Mouse (Mus musculus): ENCODE data around the gene Fsip1.
"Not testable (repeated sequence)": the region's sequence is repeated elsewhere in the genome, so short reads cannot be mapped to it uniquely, and the experiment has no call there.

Fsip1 gene

DNA sequence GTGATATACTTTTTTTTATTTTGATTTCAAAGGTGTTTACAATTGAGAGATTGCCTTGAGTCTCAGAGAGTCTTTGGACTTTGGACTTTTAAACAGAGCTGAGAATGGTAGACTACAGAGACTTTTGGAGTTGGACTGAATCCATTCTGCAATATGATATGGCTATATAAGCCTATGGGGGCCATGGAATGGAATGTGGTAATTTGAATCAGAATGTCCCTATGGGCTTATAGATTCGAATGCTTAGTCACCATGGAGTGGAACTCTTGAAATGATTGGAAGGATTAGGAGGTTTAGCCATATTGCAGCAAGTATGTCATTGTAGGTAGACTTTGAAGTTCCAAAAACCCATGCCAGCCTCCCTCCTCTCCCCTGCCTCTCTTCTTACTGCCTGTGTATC lies 88.5 kb downstream of the Fsip1 start:
- no peak for DNase-seq

DNA sequence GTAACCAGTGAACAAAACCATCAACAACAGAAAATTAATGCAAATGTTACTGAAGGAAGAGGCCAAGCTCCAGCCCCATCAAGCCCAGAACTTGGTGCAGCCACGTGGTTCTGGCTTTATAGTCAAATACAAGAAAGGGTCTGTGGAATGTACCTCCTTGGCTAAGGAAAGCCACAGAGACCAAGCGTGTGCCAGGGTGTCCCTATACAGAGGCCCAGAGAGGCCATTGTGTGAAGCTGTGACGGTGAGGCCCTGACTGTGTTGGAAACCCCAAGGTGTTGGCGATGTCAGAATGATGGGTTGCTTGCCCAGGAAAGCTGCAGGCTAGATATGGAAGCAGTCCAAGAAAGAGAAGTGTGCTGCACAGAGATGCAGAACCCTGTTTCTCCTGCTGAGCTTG lies 89.0 kb downstream of the Fsip1 start:
- DNase-seq, result no peak

DNA sequence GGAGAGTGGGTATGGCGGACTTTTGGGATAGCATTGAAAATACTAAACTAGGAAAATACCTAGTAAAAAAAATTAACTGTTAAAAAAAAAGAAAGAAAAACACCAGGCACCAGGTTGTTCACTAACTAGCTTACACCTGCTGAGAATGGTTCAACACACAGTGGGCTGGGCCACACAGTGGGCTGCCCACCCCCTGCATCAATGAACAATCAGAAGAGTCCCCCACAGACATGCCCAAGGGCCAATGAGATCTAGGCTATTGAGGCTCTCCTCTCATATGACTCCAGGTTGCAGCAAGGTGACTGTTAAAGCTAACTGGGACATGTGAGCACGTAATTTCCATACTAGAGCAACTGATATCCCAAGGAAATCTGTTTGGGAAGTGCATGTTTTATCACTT lies 91.1 kb downstream of the Fsip1 start:
- DNase-seq, result no peak

DNA sequence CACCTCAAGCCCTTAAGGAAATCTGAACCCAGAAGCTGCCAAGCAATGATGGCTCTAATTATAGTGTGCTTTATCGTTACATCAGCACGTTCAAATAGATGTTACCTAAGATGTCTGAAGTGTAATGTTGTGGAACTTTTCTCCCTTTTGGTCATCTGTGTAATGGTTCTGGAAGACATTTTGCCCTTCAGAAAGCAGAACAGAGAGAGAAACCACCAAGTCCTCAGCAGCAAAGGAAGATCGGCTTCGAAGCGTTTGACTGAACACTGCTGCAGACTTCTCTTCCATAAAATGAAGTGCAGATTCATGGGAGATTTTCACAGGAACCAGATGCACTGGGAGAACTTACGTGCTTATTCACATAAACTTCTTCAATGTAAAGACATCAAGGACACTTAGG lies 92.6 kb downstream of the Fsip1 start:
- no peak for DNase-seq

DNA sequence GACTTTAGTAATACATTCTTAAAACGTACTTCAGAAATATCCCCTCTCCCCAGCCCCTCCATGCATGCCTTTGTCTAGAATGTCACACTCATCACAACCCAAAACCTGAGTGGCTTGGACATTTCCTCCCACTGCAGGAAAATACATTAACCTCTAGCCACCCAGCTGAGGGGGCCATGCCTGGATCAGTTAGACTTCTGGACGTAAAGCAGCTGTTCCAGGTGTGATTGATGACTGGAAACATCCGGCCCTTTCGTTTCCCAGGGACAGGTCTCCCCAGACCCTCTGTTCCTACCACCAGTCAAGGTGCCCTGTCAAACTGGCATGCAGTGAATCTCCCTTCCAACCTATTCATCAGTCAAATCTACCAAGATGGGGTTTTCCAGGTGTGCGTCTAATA lies 94.3 kb downstream of the Fsip1 start:
- no peak for DNase-seq

DNA sequence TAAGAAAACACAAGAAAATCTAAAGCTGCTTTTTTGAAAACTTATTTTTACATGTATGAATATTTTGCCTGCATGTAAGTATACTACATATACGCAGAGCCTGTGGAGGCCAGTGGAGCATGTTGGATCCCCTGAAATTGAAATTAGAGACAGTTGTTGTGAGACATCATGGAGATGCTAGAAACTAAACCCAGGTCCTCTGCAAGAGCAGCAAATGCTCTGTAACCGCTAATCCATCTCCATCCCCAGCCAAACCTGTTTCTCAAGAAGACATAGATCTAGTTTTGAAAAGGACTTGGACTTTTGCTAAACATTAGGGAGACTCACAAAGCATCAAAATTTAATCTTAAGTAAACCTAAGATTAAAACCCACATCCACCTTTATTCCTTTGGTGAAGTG lies 95.8 kb downstream of the Fsip1 start:
- DNase-seq, result no peak

DNA sequence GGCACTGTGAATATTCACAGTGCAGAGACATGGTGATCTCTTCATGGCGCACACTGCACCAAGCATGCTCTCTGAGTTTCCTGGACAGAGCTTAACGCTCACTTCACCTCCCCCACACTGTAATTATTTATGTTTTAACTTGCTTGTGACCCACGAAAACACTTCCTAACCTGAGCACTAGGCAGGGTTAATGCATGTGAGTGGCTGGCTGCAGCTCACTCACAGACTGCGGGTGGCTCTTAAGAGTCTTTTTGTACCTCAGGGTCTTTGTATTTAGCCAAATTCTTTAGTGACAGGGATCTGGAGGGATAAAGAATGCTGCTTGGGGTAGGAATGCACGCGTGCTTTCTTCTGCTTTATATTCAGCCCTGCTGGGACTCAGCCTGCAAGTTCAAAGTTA lies 96.2 kb downstream of the Fsip1 start:
- no peak for DNase-seq

DNA sequence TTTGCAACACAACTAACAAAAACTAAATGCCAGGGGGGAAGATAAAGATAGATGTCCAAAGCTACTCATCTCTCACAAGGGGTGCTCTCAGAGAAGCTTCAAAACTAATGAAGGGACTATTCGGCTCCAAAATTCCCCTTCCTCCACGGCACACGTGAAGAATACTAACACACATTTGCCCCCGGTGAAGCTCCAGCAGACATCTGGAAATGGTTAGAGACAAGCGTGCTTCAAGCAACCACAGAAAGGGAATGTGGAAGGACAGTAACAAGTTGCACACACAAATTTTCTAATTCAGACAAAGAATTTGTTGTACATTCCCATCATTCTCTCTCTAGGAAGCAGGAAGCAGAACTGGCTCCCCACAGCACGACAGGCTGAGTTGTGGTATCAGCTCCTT lies 97.6 kb downstream of the Fsip1 start:
- no peak for DNase-seq

DNA sequence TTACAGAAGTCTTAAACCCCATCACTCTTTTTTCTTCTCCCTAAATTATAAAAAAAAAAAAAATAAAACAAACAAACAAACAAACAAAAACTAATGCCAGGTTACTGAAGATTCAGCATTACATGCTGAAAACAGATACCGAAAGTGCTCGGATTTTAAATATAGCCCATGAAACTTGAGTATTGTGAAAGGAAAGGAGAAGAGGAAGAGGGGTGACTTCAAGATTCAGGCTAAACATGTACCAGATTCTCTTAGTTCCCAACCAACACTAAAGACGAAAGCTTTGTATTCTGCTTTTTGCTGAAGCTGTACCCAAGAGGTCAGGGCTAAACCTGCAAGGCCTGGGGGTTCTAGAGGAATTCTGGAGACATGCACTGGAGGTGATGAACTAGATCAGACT lies 98.7 kb downstream of the Fsip1 start:
- no peak for DNase-seq

DNA sequence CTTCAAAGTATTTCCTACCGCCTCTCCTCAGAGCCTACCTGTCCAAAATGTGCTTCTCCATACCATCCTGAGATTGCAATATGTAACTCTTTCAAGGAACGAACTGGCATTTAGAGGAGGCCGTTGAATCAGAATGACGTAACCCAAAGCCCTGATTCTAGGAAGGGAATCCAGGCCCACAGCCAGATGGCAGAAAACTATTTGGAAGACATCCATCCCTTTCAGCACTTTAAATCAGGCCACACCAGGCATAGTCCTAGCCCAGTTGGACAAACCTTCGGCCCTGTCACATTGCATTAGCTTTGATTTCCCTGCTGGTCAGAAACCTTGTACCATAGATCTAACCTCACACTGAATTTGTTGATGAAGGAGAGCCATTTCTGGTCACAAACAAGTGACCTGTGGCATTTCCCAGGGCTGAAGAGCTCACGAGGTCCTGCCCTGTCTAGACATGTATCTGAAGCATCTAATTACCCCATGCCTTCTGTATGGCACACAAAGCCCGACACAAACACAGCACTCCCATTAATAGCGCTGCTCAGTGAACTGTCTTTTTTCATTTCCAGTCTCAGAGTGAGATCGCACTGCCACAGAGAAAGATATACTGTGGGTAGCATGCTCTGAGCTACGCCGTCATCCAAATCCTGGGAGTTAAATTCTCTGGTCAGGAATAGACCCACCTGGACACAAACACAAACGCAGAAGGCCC lies 106.8 kb downstream of the Fsip1 start:
- no peak for DNase-seq

DNA sequence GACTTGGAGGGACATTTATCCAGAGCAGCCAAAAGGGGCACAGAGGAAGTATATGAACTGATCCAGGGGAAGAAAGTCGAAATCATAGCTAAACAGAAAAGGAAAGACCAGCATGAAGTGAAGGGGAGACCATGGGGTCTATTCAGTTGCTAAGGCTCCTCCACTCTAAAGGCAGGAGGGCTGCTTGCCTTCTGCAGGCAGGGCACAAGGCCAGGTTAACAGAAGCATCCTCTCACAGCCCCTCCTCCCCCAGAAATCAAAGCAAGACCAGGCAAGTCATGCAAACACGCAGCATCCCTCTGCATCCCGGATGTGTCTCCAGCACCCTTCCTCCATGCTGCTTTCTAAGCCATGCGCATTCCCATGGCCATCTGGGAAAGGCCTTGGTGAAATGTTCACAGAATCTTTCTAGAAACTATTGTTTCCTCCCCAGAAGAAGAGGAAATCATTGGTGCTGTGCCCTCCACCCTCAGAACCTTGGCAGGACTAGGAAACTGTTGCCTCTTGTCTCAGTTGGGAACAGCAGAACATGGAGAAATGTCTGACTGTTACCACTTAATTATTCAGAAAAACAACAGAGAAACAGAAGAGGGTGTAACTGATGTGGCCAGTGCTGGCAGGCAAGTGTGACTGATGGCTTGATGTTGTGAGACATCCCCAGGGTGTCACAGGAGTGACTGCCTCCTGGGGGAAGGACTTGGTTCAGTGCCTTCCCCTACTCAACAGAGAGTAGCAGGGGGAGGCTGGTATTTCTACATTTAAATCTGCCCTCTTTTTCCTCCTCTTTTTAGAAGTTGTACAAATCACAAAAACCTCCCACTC lies 108.2 kb downstream of the Fsip1 start:
- DNase-seq, result no peak

DNA sequence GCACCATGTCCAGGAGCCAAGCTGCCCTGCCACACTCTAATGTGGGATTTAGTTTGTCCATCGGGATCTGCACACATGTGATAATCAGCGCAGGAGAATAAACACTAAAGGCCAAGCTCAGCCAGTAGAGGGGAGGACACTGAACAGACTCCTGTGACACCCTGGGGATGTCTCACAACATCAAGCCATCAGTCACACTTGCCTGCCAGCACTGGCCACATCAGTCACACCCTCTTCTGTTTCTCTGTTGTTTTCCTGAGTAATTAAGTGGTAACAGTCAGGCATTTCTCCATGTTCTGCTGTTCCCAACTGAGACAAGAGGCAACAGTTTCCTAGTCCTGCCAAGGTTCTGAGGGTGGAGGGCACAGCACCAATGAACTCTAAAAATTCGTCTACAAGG lies 109.0 kb downstream of the Fsip1 start:
- DNase-seq, result not testable (repeated sequence)

DNA sequence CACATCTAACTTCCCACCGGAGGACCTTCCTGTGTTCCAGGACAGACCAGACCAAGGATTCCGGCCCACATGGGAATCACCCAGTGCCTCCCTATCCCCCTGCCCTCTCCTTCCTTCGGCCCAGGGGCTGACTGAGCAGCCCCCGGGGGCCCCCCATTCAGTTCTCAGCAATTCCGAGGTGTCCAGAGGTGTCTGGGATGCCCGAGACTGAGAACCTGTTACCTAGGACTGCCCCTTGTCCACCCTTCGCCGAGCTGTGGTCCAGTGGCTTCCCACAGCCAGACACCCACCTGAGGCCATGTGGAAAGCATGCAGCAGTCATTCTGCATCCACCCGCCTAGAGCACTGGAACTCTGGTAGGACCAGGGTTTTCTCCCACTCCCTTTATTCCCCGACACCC lies 115.1 kb downstream of the Fsip1 start:
- DNase-seq, result no peak

DNA sequence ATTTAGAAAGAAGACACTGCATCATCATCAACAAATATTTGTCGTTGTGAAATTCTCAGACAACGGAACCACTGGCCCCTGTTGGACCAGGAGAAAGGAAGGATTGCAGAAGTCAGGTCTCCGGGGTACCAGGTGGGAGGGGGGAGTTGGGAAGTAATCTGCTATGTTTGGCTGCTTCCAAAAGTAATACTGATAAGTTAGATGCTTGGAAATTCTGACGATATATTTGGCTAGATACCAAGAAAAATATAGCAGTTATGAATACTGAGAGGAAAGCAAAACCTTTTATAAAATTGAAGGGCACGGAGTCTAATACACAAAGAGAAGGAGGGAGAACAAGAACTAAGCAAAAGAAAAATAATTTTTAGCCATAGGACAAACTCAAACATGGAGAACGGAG lies 117.5 kb downstream of the Fsip1 start:
- DNase-seq, result no peak

DNA sequence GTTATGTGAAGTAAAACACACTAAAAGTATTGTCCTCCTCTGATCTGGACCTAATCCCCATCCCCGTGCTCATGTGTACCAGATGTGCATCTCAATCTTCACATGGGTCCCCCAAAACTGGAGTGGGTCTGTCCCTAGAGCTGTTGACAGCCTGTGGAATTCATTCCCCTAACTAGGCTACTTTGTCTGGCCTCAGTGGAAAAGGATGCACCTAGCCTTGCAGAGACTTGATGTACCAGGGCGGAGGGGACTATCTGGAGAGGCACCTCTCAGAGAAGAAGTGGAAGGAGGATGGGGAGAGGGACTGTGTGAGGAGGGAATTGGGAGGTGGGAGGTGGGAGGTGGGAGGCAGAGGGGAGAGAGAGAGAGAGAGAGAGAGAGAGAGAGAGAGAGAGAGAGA lies 119.0 kb downstream of the Fsip1 start:
- DNase-seq, result no peak

DNA sequence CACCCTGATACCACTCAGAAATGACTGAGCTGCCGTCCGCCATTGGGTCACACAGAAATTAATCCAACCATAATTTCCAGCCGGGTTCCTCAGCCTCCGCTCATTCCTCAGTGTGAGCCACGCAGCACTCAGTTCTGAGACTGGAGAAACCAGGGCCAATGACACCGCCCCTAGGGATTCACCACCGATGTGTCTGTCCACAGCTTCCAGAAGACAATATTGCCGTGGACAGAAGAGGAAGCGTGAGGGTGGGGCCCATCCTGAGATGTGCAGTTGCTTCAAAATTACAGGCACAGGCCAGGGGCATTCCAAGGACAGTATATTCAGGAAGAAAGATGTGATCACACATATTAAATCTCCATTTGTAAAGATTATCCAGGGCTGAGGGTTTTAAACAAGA lies 119.7 kb downstream of the Fsip1 start:
- no peak for DNase-seq

DNA sequence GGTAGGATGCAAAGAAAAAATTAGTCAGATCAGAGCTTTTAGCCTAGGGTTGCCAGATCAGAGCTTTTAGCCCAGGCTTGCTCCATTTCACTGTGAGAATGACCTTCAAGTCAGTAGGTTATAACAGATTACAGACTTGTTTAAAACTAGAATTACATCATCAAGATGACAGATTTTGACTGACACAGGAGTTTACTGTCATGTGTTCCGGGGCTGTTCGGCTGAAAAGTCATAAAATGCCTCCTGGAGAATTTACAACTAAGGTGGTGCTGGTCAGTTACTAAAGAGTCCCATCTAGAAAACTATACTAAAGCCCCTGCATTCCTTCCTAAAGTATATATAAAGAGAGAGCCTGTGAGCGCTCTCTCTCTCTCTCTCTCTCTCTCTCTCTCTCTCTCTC lies 128.5 kb downstream of the Fsip1 start:
- no peak for DNase-seq

DNA sequence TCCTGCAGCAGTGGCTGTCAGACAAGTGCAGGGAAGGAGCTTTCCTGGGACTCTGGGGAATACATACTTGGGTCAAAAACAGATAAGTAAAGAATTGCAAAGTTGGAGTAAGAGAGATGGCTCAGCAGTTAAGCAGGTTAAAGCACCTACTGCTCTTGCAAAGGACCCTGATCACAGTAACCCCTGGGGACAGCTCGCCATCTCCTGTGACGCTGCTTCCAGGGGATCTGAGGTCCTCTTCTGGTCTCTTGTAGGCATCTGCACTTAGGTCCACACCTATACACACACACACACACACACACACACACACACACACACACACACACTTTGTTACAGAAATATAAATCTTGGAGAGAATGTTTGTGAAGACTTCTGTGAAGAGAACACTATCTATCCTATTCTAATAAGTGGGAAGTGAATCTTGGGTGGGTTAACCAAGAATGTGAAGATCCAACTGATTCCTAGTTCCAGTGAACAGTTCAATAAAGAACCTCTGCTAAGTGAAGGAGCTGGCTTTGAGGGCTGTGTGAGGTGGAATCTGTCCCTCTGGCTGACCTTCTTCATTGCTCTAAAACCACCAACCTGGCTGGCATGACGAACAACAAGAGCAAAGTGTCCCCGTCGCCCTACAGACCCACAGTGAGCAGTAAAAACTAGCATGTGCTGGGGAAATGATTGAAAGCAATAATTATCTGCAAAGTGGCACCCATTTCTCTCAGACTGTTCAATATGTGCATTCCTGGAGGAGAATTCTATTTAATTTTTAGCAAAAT lies 129.1 kb downstream of the Fsip1 start:
- no peak for DNase-seq

DNA sequence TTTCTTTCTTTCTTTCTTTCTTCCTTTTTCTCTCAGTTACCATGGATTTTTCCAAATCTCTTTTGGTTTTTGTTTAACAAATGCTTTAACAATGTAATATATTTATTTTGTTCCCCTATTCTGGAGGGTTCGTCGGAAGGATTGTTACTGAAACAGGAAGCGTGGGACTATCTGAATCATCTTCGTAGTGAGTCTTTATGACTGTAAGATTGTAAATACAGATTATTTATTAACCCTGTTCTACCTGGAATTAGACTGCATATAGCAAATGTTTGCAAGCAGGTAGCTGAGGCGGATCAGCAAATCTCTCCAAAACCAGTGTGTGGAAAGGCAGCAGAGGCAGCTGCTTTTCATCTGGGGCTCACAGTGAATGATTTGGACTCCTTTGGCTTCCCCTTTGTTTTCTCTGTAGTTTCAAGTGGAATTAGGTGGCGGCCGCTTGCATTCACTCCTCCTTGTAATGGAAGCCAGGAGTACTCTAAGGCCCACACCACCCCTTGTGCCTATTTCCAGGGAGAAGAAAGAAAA lies 130.8 kb downstream of the Fsip1 start:
- no peak for DNase-seq

DNA sequence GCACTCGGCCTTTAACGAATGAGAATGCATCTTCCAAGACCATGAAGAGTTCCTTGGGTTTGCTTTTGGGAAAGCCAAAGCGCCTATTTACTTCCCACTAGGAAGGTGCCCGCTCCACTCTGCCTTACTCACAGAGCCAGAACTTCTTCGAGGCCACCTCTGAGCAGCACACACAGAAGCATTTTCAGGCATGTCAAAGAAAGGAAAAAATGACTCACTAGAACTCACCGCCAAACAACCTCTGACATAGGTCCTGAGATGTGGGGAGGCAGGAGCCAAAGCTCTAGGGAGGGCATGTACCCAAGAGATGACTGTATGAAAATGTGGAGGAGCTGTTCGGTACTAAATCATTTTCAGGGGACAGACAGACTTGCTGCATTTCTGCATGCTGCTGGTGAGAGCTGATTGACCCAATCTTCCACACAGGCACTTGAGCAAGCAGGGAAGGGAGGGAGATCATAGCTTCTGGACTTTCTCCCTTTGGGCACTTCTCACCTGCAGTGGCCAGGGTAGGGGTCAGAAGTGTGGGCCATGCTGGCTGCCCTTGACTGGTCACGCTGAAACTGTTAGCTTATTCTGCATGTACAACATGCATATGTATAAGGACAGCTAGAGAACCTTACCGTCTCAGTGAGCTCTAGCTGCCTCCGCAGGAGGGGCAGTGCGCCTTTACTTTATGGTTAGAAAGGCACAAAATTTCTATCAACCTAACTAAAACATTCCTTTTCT lies 131.4 kb downstream of the Fsip1 start:
- no peak for DNase-seq

DNA sequence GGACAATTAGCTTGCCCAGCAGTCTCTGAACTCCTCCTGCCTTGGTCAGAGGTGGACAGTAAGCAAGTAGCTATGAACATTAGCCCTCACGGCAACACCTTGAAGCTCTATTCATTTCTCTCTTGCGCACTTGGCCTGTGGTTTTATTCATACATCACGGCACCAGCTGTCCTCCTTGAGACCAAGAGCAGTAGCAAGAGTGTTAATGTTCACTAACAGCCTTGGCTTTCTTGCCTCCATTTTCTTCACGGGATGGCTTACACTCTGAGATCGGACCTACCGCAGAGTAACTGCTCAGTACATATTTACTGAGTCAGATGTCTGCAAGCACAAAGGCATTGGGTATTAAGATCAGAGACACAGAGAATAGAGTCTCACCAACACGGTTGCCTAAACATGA lies 132.3 kb downstream of the Fsip1 start:
- no peak for DNase-seq

DNA sequence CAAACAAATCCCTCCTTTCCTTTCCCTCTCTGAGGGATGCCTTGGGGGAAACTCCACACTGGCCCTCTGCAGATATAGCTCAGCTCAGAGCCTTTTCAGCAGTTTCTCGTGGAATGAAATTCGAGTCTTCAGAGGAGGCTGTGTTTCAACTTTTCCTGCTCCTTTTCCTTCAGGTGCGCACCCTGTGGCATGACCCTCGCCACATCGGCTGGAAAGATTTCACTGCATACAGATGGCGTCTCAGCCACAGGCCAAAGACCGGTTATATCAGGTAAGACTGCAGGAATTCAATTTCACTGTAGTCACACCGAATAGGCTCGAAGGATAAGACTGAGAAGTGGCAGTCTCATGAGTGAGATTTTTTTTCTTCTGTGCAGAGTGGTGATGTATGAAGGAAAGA lies 133.0 kb downstream of the Fsip1 start:
- DNase-seq, result no peak

DNA sequence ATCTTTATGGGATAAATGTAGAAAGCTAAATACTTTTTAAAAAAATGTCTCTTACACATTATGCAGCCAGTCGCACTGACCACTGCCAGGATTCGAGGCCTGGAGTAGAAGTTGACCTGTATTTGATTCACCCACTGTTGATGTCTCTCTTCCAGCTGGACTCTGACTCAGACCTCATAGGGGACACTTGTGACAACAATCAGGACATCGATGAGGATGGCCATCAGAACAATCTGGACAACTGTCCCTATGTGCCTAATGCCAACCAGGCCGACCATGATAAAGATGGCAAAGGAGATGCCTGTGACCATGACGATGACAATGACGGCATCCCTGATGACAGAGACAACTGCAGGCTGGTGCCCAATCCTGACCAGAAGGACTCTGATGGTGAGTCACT lies 134.5 kb downstream of the Fsip1 start:
- DNase-seq, result no peak
